Mouse (Mus musculus) c-Kit-positive CD71-negative TER-119-negative erythroid progenitor cells, embryonic 14.5 days (primary cell): ENCODE measurements around the gene Pet100.

Experiments used
- DNase-seq: peaks from one replicate; pipeline ENCODE4 v3.0.0-alpha.2; 2013; ENCODE audit warnings: low read depth

Gene Pet100

DNA sequence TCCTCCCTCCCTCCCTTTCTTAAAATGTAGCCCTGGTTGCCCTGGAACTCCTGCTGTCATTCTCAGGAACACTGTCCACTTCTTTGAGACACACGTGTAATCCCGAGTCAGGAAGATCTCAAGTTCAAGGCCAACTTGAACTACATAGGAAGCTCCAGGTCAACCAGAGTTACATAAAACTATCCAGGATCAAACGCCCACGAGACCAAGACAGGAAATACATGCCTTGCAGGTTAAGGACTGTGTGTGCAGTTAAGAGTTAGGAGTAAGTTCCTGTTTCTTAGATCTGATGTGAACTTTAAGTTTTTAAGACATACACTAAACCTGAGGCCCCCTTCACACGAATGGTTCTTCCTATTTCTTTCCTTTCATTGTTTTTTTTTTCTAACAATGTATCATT lies 5.6 kb downstream of the Pet100 start:
- DNase-seq = no peak

GRCm38 (mm10) chr8:3628014-3628413 lies 6.7 kb downstream of the Pet100 start:
- DNase-seq = no peak

GRCm38 (mm10) chr8:3630647-3631477 lies 9.5 kb downstream of the Pet100 start, which contains the start of gene Stxbp2:
Gene Stxbp2 (plus strand): TSS chr8:3630955.
- peak; percentile 68 for DNase-seq

GRCm38 (mm10) chr8:3631478-3631875 lies 10.1 kb downstream of the Pet100 start:
- DNase-seq = no peak

DNA sequence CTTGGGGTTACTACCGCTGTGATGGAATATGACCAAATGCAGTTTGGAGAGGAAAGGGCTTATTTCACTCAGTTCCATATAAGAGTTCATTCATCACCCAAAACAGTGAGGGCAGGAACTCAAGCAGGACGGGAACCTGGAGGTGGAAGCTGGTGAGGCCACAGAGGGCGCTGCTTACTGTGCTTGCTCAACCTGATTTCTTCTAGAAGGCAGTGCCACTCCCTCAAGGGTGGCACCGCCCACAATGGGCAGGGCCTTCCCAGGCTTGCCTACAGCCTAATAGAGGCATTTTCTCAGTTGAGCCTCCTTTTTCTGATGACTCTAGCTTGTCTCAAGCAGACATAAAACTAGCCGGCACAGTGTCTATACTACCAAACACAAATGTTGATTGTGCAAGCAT lies 24.5 kb downstream of the Pet100 start:
- DNase-seq = peak; percentile 71

GRCm38 (mm10) chr8:3646824-3647531 lies 25.6 kb downstream of the Pet100 start:
- DNase-seq = no peak

- no peak for DNase-seq
These were observed 26.2 kb downstream of the Pet100 start for GRCm38 (mm10) chr8:3647561-3647960.

DNA sequence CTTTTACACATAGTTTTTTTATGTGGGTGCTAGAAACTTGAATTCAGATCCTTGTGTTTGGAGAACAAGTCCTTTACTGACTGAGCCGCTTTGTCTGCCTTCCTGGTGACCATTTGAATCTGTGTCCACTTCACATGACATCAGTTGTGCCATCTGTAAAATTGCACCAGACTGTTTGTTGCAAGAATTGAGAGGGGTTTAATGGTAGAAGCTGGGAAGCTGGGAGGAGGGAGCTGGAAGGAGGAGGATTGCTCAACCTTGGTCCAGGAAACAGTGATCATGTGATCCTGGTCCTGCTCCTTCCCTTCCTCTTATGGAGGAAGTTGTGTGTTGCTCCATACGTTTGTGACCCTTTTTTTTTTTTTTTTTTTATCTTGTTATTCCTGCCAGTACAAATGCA lies 26.9 kb downstream of the Pet100 start:
- no peak for DNase-seq

DNA sequence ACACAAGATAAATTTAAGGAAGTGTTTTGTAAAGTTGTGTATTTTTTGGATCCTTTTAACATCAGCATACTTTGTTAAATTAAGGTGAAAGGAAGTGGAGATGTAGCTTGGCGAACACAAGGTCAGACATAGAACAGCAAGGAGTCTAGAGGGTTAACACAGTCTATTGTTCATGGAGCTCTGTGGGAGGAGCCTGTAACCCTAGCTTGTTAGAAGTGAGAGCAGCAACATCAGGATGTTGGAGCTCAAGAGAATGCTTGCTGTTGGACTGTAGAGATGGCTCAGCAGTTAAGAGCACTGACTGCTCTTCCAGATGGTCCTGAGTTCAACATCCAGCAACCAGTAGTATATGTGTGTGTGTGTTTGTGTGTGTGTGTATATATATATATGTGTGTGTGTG lies 27.6 kb downstream of the Pet100 start:
- no peak for DNase-seq

- no peak for DNase-seq
These were observed 31.5 kb downstream of the Pet100 start for GRCm38 (mm10) chr8:3652845-3653244.

DNA sequence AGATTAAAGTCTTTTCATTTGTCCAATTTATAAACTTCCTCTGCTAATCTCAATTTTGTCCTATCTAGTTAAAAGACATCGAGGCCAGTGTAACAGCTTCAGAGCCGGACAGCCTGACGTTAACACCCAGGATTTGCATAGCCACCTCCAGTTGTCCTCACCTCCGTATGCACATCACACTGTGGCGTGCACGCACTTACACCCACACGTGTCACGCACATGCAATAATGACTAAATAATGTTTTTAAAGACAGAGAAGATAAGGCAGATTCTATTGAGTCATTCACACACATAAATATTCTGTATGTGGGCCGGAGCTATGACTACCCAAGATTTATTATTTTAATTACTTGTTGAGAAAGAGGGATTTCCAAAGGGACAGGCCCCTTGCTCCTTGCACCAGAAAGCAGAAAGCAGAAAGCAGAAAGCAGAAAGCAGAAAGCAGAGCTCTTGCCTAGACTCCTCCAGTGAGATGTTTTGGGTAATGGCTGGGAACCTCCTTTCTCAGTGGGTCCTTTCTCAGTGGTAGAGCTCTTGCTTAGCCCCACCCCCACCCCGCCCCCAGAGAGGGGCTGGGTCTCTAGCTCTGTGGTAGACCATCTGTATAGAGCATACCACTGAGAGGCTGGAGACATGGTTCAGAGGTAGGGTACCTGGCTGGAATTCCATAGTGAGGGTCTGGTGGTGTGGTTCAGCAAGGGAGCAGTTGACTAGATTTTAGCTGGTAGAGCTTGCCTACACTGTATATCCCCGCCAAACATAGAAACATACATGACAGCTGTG lies 33.6 kb downstream of the Pet100 start:
- no peak for DNase-seq

DNA sequence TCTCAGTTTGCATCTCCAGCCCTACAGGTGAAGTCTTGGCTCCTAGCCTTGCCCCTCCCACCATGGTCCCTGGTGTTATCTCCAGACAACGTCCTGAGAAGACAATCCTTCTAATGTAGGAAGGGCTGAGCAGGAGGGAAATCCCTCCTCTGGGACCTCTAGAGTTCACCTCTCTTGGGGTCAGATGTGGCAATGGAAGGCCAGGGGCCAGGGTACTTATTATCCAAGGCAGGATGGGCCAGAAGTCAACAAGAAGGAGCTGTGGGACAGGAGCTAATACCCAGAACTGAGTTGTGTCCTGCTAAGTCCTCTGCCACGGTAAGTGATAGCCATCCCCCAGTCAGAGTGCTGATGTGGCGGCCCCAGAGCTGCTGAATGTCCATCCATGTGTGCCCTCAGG lies 34.2 kb downstream of the Pet100 start, which contains the start of gene Retn:
Gene Retn, plus strand, starts transcription at position 245 of the 400 bp plus-strand sequence.
- DNase-seq = no peak

GRCm38 (mm10) chr8:3656725-3657381 lies 35.5 kb downstream of the Pet100 start:
- no peak for DNase-seq

GRCm38 (mm10) chr8:3660889-3661288 lies 39.5 kb downstream of the Pet100 start:
- no peak for DNase-seq

DNA sequence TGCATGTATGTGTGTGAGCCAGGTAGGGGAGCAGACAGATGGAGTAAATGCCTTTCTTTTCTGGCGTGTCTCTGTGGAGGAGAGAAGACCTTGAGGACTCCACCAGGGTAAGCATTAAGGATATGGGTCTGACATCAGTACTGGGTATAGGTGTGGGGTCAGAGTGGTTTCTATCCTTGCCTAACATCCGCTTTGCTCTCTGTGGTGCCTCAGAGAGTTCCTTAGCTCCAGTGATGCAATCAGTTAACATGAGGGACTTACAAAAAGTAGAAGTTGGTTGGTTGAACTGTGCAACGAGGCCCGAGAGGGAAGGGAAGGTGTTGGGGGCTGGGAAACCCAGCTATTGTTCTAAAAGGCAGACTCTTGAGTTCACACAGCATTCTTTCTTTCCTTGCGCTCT lies 43.1 kb downstream of the Pet100 start:
- DNase-seq = no peak

GRCm38 (mm10) chr8:3665507-3665906 lies 44.2 kb downstream of the Pet100 start, which contains the start of gene Mcemp1:
Gene Mcemp1 (plus strand): TSS chr8:3665754.
- DNase-seq = no peak

- no peak for DNase-seq
These were observed 49.0 kb downstream of the Pet100 start for GRCm38 (mm10) chr8:3670388-3670787.

DNA sequence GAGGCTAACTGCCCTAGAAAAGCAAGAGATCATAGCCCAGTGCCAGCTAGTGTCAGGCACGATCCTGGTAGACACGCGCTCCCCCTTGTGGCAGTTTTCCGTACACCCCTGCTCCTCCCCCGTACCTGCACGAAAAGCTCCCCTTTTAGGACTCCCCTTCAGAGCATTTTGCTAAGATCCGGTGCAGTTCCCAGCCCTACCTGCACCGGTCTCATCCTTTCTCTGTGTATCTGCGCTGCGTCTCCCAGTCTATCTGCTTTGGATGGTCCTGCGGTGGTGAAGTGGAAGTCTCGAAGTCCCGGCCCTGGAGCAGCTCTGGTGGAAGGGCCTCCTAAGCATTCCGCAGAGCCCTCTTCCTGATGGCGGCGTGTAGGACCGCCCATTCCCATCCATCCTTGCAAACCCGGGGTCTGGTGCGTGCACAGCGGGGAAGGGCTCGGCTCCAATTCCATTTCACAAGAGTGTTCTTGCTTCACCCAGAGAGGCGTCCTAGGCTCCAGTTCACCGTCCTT lies 50.7 kb downstream of the Pet100 start, which contains the start of gene Fcor:
Gene Fcor, minus strand, starts transcription at position 383 of the 512 bp plus-strand sequence.
- peak; percentile 70 for DNase-seq

DNA sequence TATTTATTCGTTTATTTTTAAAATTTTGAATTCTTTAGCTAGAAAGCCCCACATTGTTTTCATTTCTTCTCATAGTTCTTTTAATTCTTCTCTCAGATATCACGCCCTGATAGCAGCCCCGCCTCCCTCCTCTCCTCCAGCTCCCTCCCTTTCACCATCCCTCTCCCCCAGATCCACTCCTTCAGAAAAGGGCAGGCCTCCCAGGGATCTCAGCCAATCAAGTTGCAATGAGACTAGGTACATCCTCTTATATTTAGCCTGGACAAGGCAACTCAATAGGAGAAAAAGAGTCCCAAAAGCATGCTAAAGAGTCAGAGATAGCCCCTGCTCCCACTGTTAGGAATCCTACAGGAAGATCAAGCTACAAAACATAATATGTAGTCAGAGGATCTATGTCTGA lies 53.3 kb downstream of the Pet100 start:
- DNase-seq = no peak
